Mouse (Mus musculus) stomach, adult 2 months (tissue): Measurements from ENCODE around the gene Prrg1. TPM values are rescaled to one million over a fixed set of nuclear protein-coding genes. Genes with fewer than 3 reads are reported as not detected.

Experiments
- polyA plus RNA-seq: library from polyadenylated mRNA; depleted of rRNA; stranded (reverse); fragments of >200 nt; gene quantifications from 2 replicates; pipeline ENCODE4 v1.2.3, GENCODE M21; 2012; rRNA removed

The Prrg1 gene
- polyA plus RNA-seq: 0.29 TPM in 1 of 2 replicates, not detected in the other

DNA sequence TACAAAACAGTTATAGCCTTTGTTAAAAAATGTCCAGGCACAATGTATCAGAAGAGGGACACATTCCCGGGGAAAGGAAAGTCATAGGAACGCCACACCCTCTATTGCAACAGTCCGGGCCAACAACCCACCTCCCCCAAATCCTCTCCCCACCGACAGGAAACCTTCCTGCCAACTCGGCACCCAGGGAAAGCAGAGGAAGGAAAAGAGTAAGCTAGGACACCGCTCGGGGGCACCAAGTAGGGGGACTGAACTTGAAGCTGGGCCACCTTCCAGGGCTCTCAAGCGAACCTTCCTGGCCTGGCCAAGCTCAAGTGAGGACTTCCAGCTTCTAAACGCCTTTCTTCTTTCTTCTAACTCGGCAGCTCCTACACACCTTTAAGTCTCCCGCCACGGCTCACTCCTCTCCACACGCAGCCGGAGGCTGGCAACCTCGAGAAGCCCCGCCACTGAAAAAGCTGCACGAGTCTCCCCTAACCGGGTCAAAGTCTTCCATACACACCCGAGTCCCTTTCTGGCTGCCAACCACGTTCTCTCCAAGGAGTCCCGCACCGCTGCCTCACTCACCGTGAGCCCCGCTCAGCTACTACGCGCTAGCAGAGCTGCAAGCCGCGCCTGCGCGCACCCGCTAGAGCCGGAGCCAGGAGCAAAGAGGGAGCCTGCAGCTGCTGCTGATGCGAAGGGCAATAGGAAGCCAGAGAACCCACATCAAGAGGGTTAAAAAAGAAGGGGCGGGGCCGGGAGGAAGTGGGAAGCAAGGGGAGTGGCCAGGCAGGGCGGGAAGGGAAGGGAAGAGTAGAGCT, at the start of gene Prrg1:
Prrg1 (minus strand) TSS at position 695 of the 803 bp plus-strand sequence.

Other genes starting within 250 kb of the Prrg1 start
- gene 4930480E11Rik, start 214.3 kb downstream of the Prrg1 start, polyA plus RNA-seq: not detected in 2 replicates
- not detected in 2 replicates for gene Fam47c, start 153.9 kb upstream of the Prrg1 start, polyA plus RNA-seq